Mouse (Mus musculus) G1E (cell line): ENCODE results near the gene Gm27021.

Source experiments
- CTCF ChIP-seq: IDR thresholded peaks from 2 replicates; pipeline ENCODE4 v1.5.1; 2012; ENCODE audit warnings: low read depth, low read length, inconsistent platforms, mixed read lengths
- GATA1 ChIP-seq: IDR thresholded peaks from 2 replicates; pipeline ENCODE4 v1.6.1; 2012; ENCODE audit warnings: borderline replicate concordance, low read length, inconsistent platforms, mixed read lengths
- POLR2AphosphoS5 ChIP-seq: IDR thresholded peaks from 2 replicates; pipeline ENCODE4 v1.6.1; 2012; ENCODE audit warnings: low read depth, low read length, inconsistent platforms; ENCODE audit not compliant: insufficient replicate concordance

GRCm38 (mm10) chr8:120685591-120685990 lies 17.7 kb upstream of the Gm27021 start:
- TF ChIP-seq CTCF (no peak), GATA1 (no peak), POLR2AphosphoS5 (no peak)
